Mouse (Mus musculus) Muller cell, postnatal 12 days (primary cell): ENCODE measurements around the gene Bspry.

Source experiments
- DNase-seq: peaks from one replicate; pipeline ENCODE4 v3.0.0-alpha.2; 2015; ENCODE audit errors: inconsistent ontology term

Bspry gene

DNA sequence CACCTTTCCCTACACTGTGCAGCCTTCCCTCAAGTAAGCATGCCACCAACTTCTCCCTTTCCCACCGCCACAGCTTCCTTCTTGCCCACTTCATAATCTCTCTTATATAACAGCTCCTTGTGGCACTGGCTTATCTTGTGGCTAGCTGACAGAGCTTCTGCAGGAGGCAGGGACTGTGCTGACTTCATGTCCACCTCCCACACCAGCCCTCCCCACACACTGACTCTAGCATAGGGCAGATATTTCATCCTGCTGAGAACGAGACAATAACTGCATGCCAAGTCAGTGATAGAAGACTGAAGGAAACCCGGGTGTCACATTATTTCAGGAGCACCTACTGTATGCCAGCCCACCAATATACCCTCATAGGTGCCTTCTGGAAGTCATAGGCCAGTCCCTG is 35.6 kb downstream of the Bspry start:
- DNase-seq: no peak

DNA sequence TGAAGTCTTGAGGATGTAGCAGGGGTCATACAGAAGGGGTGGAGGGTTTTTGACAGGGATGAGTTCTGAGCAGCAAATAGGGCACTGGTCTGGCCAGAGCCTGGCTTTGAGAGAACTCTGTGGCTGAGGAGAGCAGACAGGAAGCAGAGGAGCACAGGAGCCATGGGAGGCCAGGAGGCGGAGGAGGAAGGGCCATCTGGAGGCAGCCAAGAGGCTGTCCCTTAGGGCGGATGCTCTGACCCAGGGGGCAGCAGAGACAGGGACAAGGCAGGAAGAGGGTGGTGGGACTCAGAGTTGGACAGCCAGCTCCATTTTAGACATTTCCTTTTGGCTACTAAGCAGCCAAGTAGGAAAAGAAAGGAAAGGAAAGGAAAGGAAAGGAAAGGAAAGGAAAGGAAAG is 36.2 kb downstream of the Bspry start:
- DNase-seq: no peak

DNA sequence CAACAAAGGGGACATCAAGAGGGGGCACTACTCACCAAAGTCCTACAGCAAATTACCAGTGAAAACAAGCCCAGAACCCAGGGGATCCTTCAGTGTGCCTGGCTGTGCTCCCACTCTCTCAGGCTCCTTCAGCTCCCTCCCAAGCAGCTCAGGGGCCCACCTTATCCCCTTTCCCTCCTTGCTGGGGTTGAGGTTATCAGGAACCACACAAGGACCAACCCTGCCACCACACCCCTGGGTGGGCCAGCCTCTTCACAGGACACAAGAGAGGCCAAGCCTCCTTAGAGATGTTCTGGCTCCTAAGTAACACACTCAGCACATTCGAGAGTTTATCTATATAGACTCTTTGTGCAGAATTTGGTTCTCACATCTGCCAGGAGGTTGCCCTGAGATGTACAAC is 36.7 kb downstream of the Bspry start:
- DNase-seq: no peak

DNA sequence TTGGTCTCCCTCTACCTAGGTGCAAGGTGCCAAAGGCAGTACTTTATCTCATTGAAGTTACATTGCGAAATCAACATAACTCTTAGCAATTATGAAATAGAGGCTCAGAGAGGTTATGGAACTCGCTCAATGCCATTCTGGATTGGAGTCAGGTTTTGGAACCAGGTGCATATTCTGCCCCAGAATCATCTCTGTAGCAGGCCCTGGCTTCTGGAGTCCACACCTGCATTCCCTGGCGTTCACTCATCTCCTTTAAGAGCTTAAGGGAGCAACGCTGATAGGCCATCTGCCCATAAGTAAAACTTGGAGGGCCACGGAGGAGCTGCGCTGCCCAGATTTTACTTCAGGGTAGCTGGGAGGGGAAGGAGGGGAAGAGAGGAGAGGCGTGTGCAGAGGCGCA is 37.2 kb downstream of the Bspry start:
- DNase-seq: no peak

DNA sequence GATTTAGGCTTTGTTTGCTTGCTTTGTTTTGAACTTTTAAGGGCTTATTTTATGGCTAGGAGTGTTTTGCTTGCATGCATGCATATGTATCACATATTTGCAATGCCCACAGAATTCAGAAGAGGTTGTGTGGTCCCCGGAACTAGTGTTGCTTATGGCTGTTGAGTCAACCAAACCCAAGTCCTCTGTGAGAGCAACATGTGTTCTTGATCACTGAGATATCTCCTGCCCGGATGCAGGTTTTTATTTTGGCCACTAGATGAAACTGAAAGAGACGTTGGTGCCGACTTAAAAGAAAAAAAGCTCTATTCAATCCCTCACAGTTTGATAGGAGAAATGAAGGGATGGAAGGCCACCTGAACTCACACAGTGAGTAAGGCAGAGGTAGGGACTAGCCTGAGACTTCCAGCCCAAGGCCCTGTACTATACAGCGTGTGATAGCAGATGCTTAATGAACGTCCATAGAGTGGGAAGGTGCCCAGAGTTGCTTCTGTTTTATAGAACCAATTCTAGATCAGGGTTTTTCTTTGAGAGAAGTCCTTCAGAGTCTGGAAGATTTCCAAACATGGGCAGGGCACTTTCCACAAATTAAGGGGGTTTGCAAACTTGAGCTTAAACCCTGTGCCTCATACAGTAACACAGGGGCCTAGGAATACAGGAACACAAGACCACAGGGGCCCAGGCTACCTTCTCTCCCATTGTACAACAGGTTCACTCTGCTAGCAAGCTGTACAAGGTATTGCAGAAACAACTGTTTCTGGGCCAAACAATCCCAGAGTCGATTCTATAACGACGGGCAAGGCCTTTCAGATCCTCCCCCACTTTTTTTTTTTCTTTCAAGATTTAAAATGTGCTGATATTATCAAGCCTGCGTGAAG is 37.9 kb downstream of the Bspry start:
- no peak for DNase-seq

DNA sequence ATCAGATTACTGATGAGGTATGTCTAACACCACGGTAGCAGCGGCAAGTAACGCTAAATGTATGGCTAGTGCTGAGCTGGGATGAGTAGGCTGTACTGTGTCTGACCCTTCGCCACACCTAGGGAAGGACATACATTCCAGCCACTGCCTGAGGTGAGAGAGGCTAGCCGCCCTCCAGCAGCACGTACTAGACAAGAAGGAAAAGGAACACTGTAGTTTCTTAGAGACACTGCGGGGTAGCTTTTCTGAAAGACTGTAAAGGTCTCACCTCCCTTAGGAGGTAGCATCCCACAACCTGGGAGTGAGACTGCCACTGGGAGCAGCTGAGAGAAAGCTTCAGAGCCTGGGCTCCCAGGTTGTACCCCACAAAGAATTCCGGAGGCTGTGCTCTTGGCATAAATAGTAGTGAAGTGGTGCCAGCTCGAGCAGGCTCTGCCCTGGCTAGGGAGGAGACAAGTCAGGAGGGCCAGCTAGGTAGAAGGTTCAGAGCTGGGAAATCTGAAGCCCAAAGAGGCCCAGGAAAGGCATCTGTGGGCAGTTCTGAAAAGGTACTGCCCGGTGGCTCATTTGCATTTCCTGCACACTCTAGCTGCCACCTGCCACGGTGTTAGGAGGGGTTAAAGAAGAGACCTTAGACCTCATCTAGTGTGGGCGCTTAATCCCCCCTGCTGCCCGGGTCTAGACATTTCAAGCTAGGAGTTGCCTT is 38.7 kb downstream of the Bspry start:
- DNase-seq: no peak

DNA sequence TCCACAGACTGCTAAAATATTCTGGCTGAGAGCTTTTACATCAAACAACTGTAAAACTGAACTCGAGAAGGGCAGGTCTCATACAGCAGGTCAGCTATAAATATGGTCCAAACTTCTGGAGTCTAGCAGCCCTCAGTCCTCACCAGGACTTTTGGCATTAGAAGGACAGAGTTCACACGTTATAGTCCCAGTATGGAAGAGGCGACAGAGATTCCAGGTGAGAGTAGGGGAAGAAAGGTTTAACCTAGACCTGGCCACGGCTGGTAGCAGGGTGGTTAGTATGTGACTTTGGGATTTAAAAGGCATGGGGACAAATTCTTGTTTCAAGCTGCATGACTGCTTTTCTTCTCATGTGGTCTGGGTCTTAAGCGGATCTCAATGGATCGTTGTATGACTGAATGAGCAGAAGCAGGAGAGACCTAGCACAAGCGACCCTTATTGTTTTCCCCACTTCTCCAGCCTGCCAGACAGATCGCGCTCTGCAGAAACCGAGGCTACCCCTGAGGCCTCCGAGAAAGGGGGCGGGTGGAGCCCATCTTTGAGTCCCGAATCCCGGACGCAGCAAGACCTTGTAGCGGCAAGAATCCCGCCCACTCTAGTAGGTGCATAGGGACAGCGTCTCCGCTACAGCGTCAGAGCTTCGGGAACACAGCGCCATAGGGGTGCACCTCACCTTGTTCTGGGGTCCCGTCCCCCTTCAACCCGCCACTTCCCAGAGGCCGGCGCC is 39.4 kb downstream of the Bspry start:
- no peak for DNase-seq

DNA sequence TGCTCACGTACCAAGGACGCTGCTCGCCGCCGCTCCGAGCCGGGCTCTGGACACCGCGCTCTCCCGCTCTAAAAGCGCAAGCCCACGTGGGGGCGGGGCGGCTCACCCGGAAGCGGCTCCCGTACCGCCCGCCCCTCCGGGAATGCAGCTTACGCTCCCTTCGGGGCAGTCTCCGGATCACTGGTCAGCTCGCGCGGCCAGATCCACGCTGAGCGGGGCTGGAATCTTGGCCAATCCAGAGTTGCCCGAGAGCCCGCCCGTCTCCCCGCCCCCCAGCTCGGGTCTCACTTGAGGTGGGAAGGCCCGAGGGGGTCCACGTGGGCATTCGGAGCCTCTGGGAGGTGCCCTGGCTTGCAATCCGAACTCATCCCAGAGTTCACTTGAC is 40.0 kb downstream of the Bspry start, which contains the start of gene Alad:
Alad (minus strand) TSS at position 70 of the 385 bp plus-strand sequence.
- peak; percentile 94 for DNase-seq

DNA sequence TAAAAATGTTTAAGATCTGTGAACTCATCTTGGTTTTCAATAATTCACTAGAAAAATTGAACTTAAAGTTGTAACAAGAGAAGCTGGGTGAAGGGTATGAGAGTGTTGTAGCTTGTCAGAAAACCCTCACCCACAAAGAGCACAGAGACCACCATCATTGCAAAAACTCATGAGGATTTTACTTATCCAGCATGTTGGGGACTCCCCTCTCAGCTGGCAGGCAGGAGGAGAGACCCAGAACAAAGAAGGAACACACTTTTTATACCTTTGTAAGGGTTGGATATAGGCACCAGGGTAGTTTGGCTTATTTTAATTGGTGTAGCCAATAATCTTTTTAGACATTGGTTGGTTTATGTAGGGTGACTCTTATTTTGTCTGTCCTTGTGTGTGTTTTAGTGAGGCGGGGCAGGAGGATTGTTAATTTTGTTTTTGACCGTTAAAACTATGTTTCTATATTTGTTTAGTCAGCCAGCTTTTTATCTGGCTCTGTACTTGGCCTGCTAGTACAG is 41.1 kb downstream of the Bspry start:
- DNase-seq: no peak

DNA sequence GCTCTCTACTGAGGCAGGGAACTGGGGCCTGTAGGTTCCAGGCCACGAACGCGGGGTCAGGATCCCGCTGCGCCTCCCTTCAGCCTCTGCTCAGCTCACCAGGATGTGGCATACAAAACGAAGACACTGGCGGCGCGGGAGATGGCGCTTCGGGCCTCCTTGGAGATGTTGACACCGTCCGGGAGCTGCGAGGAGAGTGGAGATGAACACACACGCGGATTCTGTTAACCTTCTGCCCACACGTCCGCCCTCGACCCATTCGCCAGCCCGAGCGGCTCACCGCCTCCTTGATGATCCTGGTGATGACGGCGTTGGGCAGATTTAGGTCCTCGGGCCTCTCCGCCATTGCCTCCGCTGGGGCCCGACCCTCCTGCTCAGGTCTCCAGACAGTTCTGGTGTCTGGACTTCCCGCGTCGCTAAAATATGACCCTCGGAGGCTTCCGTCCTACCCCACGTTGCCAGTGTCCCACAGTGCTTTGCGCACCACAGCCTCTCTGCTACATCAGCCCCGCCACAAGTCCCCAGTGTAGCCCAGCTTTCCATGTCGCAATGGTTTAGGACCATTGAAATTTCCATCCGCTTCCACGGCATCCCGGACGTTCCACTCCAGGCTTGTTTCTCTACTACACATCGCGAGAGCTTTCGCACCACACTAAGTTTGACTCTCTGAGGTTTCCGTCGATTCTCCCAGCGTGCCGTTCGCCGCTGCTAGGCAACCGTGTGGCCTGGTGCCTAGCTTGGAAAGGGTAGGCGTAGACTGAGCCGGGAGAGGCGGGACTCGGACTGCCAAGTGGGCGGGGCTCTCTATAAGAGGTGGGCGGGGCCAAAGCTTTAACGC is 45.0 kb downstream of the Bspry start, which contains the start of the genes Pole3 and 4933430I17Rik:
Pole3 (minus strand) TSS at position 418 of the 838 bp plus-strand sequence.
4933430I17Rik (plus strand) TSS at position 719 of the 838 bp plus-strand sequence.
- peak; percentile 99 for DNase-seq

DNA sequence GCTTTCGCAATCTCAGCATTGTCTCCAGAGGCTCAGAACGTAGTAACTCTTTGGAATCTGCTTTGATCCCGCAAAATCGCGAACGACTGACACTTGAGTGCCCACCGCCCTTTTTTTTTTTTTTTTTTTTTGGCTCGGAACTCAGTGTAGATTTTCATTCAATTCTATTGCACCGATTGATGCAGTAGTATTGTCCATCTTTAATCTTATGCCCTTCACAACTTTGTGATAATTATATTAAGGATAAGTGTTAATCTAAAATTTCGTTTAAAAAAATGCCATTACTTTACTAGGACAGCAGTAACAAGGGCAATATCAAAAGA is 45.6 kb downstream of the Bspry start:
- DNase-seq: no peak

DNA sequence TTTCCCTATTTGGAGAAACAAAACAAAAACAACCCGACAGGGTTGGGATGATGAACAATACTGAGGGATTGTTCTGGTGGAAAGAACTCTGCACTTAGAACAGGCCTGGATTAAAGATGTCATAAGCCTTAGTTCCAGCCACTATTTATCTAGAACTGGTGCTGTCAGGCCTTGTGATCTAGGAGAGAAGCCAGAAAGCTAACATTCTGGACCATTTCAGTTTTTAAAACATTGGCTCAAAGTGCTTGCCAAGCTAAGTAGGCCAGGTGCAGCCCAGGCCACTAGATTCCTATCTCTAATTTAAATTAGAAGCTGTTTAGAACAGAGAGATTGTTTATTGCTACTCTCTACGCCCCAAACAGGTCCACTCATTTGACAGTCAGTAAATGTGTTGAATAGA is 46.4 kb downstream of the Bspry start:
- no peak for DNase-seq

DNA sequence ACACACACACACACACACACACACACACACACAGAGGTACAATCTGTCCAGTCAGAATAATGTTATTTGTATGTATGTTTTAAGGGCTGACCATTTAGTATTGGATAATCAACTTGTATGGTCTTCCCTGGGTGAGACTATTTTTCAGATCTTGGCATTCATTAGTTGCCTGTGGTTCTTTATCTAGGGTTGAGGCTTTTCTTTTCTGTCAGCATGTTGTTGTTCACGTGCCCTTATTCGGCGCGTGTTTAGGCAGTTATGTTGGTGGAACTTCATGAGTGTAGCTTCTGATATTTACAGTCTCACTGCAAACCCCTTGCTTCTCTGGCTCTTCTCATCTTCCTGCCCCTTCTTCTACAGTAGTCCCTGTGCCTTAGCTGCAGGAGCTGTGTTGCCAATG is 47.8 kb downstream of the Bspry start:
- no peak for DNase-seq

DNA sequence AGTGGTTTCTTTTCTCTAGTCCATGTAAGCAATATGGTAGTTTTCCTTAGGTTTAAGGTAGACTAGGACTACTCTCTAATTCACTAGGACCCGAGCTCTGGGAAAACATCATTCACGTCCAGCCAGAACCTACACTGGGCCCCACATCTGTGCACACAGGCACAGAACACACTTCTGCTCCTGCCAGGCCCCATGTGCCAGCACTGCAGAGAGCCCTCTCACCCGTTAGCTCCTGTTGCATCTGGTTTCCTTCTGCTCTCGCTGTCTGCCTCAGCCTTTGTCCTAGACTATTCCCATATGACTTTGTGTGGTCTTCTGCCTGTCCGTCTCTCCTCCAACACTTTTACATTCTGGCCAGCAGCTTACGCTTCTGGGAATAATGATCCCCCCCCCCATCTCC is 53.9 kb downstream of the Bspry start:
- no peak for DNase-seq

DNA sequence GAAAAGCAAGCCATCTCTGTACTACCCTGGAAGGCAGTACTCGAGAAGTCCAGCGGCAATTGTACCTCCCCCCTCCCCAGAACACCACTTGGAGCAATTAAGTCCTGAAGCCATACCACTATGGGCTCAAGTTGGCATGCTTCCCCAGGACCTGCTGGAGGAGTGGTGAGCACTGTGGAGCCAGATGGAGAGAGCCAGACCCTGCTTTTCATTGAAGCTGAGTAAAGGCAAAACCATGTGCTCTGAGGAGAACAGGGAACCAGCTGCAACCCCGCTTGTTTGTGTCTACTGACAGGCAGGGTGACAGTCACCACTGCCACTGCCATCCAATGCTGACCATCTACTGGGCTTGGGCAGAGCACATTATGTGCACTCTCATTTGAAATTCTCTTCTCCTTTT is 61.9 kb downstream of the Bspry start:
- no peak for DNase-seq

DNA sequence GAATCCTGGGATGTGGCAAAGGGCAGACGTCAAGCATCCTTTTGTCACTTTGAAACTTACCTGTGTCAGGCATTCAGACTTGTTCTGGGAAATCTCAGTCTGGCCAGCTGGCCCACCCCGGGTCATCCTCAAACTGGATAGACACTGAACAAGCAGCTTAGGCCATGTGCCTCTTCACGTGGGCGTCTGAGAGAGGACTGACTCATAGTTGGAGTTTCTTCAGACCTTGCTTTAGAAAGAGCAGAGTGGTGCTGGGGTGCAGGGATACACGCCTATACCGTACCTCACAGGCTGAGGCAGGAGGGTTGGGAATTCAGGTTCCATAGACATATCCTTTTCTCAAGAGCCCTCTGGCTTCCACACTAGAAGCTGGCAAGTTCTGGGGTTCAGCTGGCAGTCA is 63.9 kb downstream of the Bspry start:
- no peak for DNase-seq

DNA sequence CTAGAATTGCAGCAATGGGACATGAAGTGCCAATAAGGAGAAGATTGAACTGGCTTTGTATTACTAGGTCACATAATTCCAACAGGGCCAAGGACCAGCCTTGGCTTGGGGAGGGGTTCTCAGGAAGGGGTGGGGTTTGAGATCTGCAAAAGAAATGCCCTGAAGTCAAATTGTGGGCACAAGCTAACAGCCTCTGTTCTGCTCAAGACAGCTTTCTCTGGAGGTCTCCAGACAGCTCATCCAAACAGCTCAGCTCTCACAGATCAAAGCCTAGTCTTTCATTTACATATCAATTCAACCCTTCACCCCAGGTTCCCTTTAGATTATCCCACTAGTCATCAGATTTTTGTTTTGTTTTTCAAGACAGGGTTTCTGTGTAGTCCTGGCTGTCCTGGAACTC is 64.9 kb downstream of the Bspry start:
- DNase-seq: no peak
